Mouse (Mus musculus): ENCODE measurements around the gene Olfr98. TPM values are rescaled to one million over a fixed set of nuclear protein-coding genes. Genes with fewer than 3 reads are reported as not detected.

The Olfr98 gene
- polyA plus RNA-seq (2014; fragmentation: Nextera tagmentation; extraction: Ambion mirVana), result not detected in 2 replicates

DNA sequence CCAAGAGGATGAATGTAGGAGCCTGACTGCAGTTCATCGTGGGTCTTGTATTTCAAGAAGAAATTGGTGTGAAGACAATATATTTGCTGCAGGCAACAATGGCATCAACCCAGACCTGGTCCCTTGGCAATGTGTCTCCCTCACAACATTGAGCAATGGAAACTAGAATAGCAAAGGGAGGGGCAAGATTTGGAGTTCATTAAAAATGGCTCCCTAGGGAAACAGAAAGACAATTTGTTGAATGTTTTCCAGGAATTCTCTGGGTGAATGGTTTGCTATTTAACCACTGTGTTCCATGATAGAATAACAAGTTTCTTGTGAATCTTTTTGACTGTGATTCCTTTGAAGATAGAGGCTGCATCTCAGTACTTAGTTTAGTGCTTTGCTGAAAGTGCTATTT is at the start of gene Olfr98:
Gene Olfr98, minus strand, starts transcription at position 124 of the 400 bp plus-strand sequence.
- no peak within 1 kb of the TSS for H3K9ac ChIP-seq (replicated peaks; ENCODE audit: low read depth, low read length)
- no peaks in the 10 kb centered on the region for H3K9me3 ChIP-seq (ENCODE audit: control insufficient read depth, low read length)
- no peaks in the 10 kb centered on the region for H3K27me3 ChIP-seq (ENCODE audit: control insufficient read depth, insufficient read depth, low read length)
- no peaks in the 10 kb centered on the region for H3K36me3 ChIP-seq (ENCODE audit: control insufficient read depth, insufficient read depth, low read length)
- no peak within 1 kb of the TSS for H3K27ac ChIP-seq (ENCODE audit: low read depth, low read length)
- no peak for ATAC-seq (ENCODE audit: low read depth)
- no peak within 1 kb of the TSS for H3K4me2 ChIP-seq (ENCODE audit: low read depth, low read length)
- WGBS, result 90% methylated on average over 1 of the region's 1 CpGs
- H3K4me1 ChIP-seq (ENCODE audit: control insufficient read depth, insufficient read depth, low read length), result no peaks in the 10 kb centered on the region
- H3K4me3 ChIP-seq (ENCODE audit: low read depth, low read length), result no peak within 1 kb of the TSS

DNA sequence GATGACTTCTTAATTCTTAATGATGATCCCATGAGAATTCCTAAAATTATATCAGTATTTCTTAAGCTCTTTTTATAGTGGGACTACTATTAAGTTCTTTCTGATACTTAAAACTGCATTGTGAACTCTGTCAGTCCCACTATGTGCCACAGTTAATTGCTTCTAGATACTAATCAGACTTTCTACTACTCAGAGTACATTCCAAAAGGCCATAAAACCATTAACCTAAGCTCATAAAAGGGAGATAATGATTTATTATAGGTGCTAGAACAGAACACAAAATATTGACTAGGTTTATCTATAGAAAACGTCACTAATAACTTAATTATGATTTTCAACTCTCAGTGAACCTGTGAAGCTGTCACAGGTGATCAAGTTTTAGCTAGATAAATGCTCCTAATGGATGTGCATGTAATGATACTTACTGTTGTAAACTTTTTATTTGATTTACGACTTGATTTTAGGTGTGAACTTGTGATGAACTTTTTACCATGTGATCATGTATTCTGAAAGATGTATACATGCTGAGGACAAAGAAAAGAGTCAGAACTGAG is 46.7 kb upstream of the Olfr98 start:
- no peak overlapping the region for H3K27ac ChIP-seq (ENCODE audit: low read depth, low read length)
- no peaks in the 10 kb centered on the region for H3K36me3 ChIP-seq (ENCODE audit: control insufficient read depth, insufficient read depth, low read length)
- no peaks in the 10 kb centered on the region for H3K4me1 ChIP-seq (ENCODE audit: control insufficient read depth, insufficient read depth, low read length)
- 52% methylated on average over 2 of the region's 2 CpGs for WGBS
- no peaks in the 10 kb centered on the region for H3K27me3 ChIP-seq (ENCODE audit: control insufficient read depth, insufficient read depth, low read length)
- no peak for ATAC-seq (ENCODE audit: low read depth)
- H3K4me2 ChIP-seq (ENCODE audit: low read depth, low read length), result no peak overlapping the region
- H3K9ac ChIP-seq (replicated peaks; ENCODE audit: low read depth, low read length), result no peak overlapping the region
- H3K4me3 ChIP-seq (ENCODE audit: low read depth, low read length), result no peak overlapping the region
- H3K9me3 ChIP-seq (ENCODE audit: control insufficient read depth, low read length), result no peaks in the 10 kb centered on the region

DNA sequence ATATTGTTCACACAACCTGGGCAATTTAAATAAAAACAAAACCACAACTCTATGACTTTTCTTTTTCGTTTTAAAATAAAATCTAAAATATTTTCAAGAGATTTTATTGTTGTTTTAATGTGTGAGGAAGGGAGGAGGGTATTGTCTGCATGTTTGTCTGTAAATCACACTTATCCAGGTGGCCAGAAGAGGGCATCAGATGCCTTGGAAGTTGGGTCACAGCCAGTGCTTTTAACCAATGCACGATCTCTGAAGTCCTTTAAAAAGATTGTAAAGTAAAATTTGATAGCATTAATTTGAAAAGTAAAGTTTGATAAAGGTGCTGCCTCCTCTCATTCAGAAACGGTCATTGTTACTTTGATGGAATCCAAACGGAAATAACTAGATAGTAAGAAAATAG is 44.9 kb upstream of the Olfr98 start:
- H3K4me1 ChIP-seq (ENCODE audit: control insufficient read depth, insufficient read depth, low read length), result no peaks in the 10 kb centered on the region
- 38% methylated on average over 4 of the region's 4 CpGs for WGBS
- no peaks in the 10 kb centered on the region for H3K9me3 ChIP-seq (ENCODE audit: control insufficient read depth, low read length)
- H3K9ac ChIP-seq (replicated peaks; ENCODE audit: low read depth, low read length), result no peak overlapping the region
- no peaks in the 10 kb centered on the region for H3K36me3 ChIP-seq (ENCODE audit: control insufficient read depth, insufficient read depth, low read length)
- no peak overlapping the region for H3K4me3 ChIP-seq (ENCODE audit: low read depth, low read length)
- no peak overlapping the region for H3K27ac ChIP-seq (ENCODE audit: low read depth, low read length)
- ATAC-seq (ENCODE audit: low read depth), result no peak
- no peaks in the 10 kb centered on the region for H3K27me3 ChIP-seq (ENCODE audit: control insufficient read depth, insufficient read depth, low read length)
- no peak overlapping the region for H3K4me2 ChIP-seq (ENCODE audit: low read depth, low read length)

DNA sequence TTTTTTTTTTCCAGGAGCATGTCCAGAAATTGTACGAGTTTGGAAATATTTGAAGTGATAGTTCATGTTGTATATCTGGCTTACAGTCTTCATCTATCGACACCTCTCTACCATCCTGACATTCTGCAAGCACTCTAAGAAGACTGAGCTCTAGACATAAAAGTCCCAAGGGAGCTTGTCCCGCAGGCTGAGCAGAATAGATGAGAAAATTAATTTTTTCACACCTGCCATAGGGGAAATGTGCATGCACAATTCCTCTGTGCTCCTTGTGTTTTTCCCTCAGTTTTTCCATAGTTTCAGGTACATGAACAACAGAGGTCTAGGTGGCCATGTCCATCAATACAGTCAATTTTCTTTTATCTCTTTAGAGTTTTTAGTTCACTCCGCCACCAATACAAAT is 40.7 kb upstream of the Olfr98 start, which contains the start of gene Olfr101:
Gene Olfr101, minus strand, starts transcription at position 101 of the 400 bp plus-strand sequence.
- WGBS, result 85% methylated on average over 4 of the region's 4 CpGs
- no peak within 1 kb of the TSS for H3K4me2 ChIP-seq (ENCODE audit: low read depth, low read length)
- H3K27me3 ChIP-seq (ENCODE audit: control insufficient read depth, insufficient read depth, low read length), result no peaks in the 10 kb centered on the region
- H3K9ac ChIP-seq (replicated peaks; ENCODE audit: low read depth, low read length), result no peak within 1 kb of the TSS
- no peaks in the 10 kb centered on the region for H3K36me3 ChIP-seq (ENCODE audit: control insufficient read depth, insufficient read depth, low read length)
- no peak within 1 kb of the TSS for H3K27ac ChIP-seq (ENCODE audit: low read depth, low read length)
- H3K4me1 ChIP-seq (ENCODE audit: control insufficient read depth, insufficient read depth, low read length), result no peaks in the 10 kb centered on the region
- ATAC-seq (ENCODE audit: low read depth), result no peak
- H3K4me3 ChIP-seq (ENCODE audit: low read depth, low read length), result no peak within 1 kb of the TSS
- H3K9me3 ChIP-seq (ENCODE audit: control insufficient read depth, low read length), result no peaks in the 10 kb centered on the region

DNA sequence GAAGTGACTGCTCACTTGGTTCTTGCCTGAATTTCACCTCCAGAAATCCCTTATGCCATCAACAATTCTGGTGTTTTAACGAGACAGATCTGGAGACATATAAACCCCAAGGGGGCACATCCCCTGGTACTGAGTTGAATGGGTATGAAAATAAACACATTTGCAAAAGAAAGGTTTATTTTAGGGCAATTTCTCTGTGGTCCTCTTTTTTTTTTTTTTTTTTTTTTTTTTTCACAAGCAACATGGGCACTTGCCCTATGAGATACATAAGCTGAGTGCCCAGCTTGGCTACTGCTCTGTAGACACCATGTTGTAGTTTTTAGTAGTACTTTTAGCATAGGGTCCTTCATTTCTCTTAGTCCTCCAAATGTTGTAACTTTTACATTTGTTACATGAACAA is 19.8 kb upstream of the Olfr98 start, which contains the start of gene Olfr99:
Gene Olfr99, minus strand, starts transcription at position 101 of the 400 bp plus-strand sequence.
- Histone ChIP-seq H3K4me2 (ENCODE audit: low read depth, low read length) (no peak within 1 kb of the TSS), H3K9ac (replicated peaks; ENCODE audit: low read depth, low read length) (no peak within 1 kb of the TSS), H3K4me3 (ENCODE audit: low read depth, low read length) (no peak within 1 kb of the TSS), H3K27ac (ENCODE audit: low read depth, low read length) (no peak within 1 kb of the TSS), H3K36me3 (ENCODE audit: control insufficient read depth, insufficient read depth, low read length) (no peaks in the 10 kb centered on the region), H3K4me1 (ENCODE audit: control insufficient read depth, insufficient read depth, low read length) (no peaks in the 10 kb centered on the region), H3K27me3 (ENCODE audit: control insufficient read depth, insufficient read depth, low read length) (no peaks in the 10 kb centered on the region), H3K9me3 (ENCODE audit: control insufficient read depth, low read length) (no peaks in the 10 kb centered on the region)
- WGBS, result 76% methylated on average over 1 of the region's 1 CpGs
- ATAC-seq (ENCODE audit: low read depth), result no peak

DNA sequence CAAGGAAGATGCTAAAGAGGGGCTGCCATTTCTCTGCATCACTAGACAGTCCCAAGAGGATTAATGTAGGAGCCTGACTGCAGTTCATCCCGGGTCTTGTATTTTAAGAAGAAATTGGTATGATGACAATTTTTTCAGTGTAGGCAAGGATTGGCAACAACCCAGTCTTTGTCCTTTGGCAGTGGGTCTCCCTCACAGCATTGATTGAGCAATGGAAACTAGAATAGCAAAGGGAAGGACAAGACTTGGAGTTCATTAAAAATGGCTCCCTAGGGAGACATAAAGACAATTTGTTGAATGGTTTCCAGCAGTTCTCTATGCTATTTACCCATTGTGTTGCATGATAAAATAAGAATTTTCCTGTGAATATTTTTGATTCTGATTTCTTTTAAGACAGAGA is 16.8 kb upstream of the Olfr98 start:
- Histone ChIP-seq H3K36me3 (ENCODE audit: control insufficient read depth, insufficient read depth, low read length) (no peaks in the 10 kb centered on the region), H3K27ac (ENCODE audit: low read depth, low read length) (no peak overlapping the region), H3K4me1 (ENCODE audit: control insufficient read depth, insufficient read depth, low read length) (no peaks in the 10 kb centered on the region), H3K4me3 (ENCODE audit: low read depth, low read length) (no peak overlapping the region), H3K4me2 (ENCODE audit: low read depth, low read length) (no peak overlapping the region), H3K27me3 (ENCODE audit: control insufficient read depth, insufficient read depth, low read length) (no peaks in the 10 kb centered on the region), H3K9ac (replicated peaks; ENCODE audit: low read depth, low read length) (no peak overlapping the region), H3K9me3 (ENCODE audit: control insufficient read depth, low read length) (no peaks in the 10 kb centered on the region)
- WGBS, result 96% methylated on average over 1 of the region's 1 CpGs
- ATAC-seq (ENCODE audit: low read depth), result no peak

DNA sequence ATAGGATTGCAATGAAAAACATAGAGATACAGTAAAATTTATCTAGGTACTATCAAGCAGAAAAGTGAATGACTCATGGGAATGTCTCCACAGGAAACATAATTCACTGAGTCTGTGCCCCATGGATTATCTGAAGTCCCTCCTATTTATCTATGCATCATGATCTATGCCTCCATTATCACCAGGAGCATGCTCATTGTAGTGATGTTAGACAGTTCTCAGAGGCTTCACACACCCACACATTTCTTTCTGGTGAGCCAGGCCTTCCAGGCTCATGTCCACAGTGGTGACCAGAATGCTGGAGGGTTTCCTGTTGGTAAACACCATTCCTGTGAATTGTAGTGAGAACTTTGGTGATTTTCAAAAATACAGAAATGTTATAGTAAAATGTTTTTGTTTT is 13.0 kb upstream of the Olfr98 start:
- no peaks in the 10 kb centered on the region for H3K27me3 ChIP-seq (ENCODE audit: control insufficient read depth, insufficient read depth, low read length)
- ATAC-seq (ENCODE audit: low read depth), result no peak

DNA sequence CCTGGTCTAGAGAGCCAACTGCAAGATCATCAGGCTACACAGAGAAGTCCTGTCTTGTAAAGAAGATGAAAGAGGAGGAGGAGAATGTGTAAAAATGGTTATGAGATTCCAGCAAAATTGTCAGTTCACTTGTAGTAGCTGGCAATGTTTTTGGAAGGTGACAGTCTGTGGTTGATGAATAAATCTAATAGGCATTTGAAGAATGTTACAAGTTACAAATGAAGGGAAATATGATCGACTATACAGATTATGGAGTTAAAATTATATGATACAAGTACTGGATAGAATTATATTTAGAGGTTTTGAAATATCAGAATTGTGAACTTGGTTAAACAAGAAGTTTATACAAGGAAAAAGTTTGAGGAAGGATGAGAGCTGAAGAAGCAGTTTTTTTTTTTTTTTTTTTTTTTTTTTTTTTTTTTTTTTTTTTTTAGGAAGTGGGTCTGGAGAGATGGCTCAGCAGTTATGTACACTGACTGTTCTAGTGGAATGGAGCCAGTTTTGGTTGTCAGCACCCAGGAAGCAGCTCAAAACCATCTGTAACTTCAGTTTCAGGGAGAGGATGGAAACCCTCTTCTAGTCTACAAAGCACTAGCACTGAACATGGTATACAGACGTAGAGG is 12.2 kb upstream of the Olfr98 start:
- Histone ChIP-seq H3K4me3 (ENCODE audit: low read depth, low read length) (no peak overlapping the region), H3K9me3 (ENCODE audit: control insufficient read depth, low read length) (no peaks in the 10 kb centered on the region), H3K9ac (replicated peaks; ENCODE audit: low read depth, low read length) (no peak overlapping the region), H3K36me3 (ENCODE audit: control insufficient read depth, insufficient read depth, low read length) (no peaks in the 10 kb centered on the region), H3K27ac (ENCODE audit: low read depth, low read length) (no peak overlapping the region), H3K27me3 (ENCODE audit: control insufficient read depth, insufficient read depth, low read length) (no peaks in the 10 kb centered on the region), H3K4me1 (ENCODE audit: control insufficient read depth, insufficient read depth, low read length) (no peaks in the 10 kb centered on the region), H3K4me2 (ENCODE audit: low read depth, low read length) (no peak overlapping the region)
- ATAC-seq (ENCODE audit: low read depth), result no peak
- 92% methylated on average over 2 of the region's 2 CpGs for WGBS

More for the DNA sequence above, 13.0 kb upstream of the Olfr98 start:
- Histone ChIP-seq H3K4me2 (ENCODE audit: low read depth, low read length) (no peak overlapping the region), H3K9me3 (ENCODE audit: control insufficient read depth, low read length) (no peaks in the 10 kb centered on the region), H3K9ac (replicated peaks; ENCODE audit: low read depth, low read length) (no peak overlapping the region), H3K27ac (ENCODE audit: low read depth, low read length) (no peak overlapping the region), H3K4me3 (ENCODE audit: low read depth, low read length) (no peak overlapping the region), H3K4me1 (ENCODE audit: control insufficient read depth, insufficient read depth, low read length) (no peaks in the 10 kb centered on the region), H3K36me3 (ENCODE audit: control insufficient read depth, insufficient read depth, low read length) (no peaks in the 10 kb centered on the region)

DNA sequence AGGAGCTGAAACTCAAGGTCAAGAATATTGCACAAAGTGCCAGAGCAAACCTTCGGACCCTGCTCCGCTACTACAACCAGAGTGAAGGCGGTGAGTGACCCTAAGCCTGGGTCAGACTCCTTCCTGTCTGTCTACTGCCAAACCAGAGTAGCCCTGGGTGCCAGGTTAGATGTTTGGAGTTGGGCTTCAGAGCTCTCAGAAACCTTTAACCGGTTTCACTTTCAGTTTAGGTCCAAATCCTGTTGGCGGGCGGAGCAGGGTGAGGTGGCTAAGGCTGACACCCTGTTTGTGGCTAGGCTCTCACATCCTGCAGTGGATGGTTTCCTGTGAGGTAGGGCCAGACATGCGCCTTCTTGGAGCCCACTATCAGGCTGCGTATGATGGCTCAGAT is 7.1 kb upstream of the Olfr98 start:
- Histone ChIP-seq H3K4me2 (ENCODE audit: low read depth, low read length) (peak overlapping the region; percentile 93), H3K9ac (replicated peaks; ENCODE audit: low read depth, low read length) (no peak overlapping the region), H3K27me3 (ENCODE audit: control insufficient read depth, insufficient read depth, low read length) (no peaks in the 10 kb centered on the region), H3K4me1 (ENCODE audit: control insufficient read depth, insufficient read depth, low read length) (0 out of 2 replicates have a peak, but pooled peaks cover 2% of the 10 kb centered on the region), H3K36me3 (ENCODE audit: control insufficient read depth, insufficient read depth, low read length) (no peaks in the 10 kb centered on the region), H3K27ac (ENCODE audit: low read depth, low read length) (no peak overlapping the region), H3K4me3 (ENCODE audit: low read depth, low read length) (peak overlapping the region; percentile 41), H3K9me3 (ENCODE audit: control insufficient read depth, low read length) (no peaks in the 10 kb centered on the region)
- WGBS, result 65% methylated on average over 8 of the region's 8 CpGs
- ATAC-seq (ENCODE audit: low read depth), result peak; percentile 29; the same call in 1 of the 2 replicates
